Mouse (Mus musculus): ENCODE results near the gene Mia2.
"Not testable (repeated sequence)": the region's sequence is repeated elsewhere in the genome, so short reads cannot be mapped to it uniquely, and the experiment has no call there.

The Mia2 gene

GRCm38 (mm10) chr12:59218640-59219321 lies 123.2 kb downstream of the Mia2 start:
- intact Hi-C loops (cut with DNase I), result loop anchor here (5.0 kb wide), 1 partner anchor 151 kb away; the partner anchor contains the start of gene Pnn

GRCm38 (mm10) chr12:59219325-59220225 lies 124.0 kb downstream of the Mia2 start, which contains the start of gene Fbxo33:
Gene Fbxo33, minus strand, starts transcription at chr12:59219725.
- intact Hi-C loops (cut with DNase I), result loop anchor here (5.0 kb wide), 1 partner anchor 152 kb away; the partner anchor contains the start of gene Pnn

GRCm38 (mm10) chr12:59228401-59228800 lies 132.8 kb downstream of the Mia2 start:
- intact Hi-C loops (cut with DNase I), result no loop called here

- intact Hi-C loops (cut with DNase I), result no loop called here
Observed at GRCm38 (mm10) chr12:59238434-59238833, 142.8 kb downstream of the Mia2 start.

GRCm38 (mm10) chr12:59241031-59241430 lies 145.4 kb downstream of the Mia2 start:
- intact Hi-C loops (cut with DNase I), result not testable (repeated sequence)

Small RNA genes lying within 50 kb of the gene (microRNA-seq; reads per million reads assigned to microRNA genes)
- 0 reads per million in 2 experiments for gene Gm27284

Data from adrenal gland (tissue).